Mouse (Mus musculus) lung, postnatal 36 days (tissue): ENCODE measurements at regions not wholly inside any gene's neighbourhood (a gene's known extent, or its start where the extent isn't known, plus 50 kb on each side); places are given as distances from the start of the nearest gene placed in this dataset.

Source experiments
- DNase-seq: peaks from one replicate; pipeline ENCODE4 v3.0.0; 2022; ENCODE audit warnings: mixed read lengths

DNA sequence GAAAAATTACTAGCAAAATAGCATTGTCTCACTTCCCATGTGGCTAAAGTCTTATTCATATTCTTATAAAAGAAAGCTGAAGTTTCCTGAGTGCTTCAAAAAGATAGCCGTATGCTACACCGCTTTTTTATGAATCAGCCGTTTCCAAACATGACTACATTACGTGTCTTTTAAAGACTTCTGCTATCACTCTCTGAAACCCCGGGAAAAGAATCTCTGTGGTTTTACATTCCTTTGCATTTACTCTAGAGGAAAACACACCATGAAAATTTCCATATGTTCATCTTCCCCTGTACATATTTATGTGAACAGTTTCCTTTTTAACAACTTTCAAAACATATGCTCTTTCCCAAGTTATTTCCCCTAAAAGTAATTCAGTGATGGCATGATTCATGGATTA is 882.3 kb downstream of the Gsdmc2 start:
- DNase-seq, result no peak

DNA sequence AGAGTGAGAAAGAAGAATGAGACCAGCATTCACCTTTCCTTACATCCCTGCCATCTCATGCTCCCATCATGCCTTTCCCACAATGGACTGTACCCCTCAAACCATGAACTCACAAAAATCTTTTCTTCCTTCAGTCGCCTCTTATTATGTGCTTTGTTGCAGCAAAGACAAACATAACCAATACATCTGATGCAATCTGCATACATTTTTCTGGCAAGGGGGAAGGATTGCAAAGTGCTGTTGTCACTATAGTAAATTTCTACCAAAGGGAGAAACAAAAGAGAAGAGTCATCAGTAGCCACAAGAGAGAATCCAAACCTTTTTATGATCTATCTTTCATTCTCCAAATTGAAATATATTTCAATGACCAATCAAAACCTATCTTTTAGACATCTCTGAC is 884.4 kb downstream of the Gsdmc2 start:
- DNase-seq, result no peak

GRCm38 (mm10) chr15:62958506-62959330 is 886.3 kb downstream of the Gsdmc2 start:
- DNase-seq, result no peak

DNA sequence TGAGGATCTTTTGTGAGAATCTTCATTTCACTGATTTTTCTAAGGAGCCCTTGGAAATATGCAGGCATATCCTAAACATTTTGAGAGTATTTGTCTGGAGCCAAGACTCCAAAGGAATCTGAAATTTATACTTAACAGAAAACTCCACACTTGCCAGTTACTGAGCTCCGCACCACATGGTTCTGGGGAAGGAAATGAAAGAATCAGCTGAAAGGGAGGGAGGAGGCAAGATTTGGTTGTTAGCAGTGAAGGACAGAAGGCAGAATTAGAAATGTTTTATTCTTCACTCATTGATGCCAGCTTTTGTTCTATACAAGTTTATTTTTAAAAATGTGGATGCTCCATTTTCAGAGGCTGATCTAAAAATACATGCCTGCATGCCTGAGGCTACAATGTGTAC is 890.1 kb downstream of the Gsdmc2 start:
- DNase-seq, result no peak

GRCm38 (mm10) chr15:62954322-62954820 is 890.6 kb downstream of the Gsdmc2 start:
- no peak for DNase-seq

- DNase-seq, result no peak
These were observed 891.6 kb downstream of the Gsdmc2 start for GRCm38 (mm10) chr15:62953215-62953941.

- DNase-seq, result no peak
These were observed 892.3 kb downstream of the Gsdmc2 start for GRCm38 (mm10) chr15:62952487-62953214.

GRCm38 (mm10) chr15:62939416-62939815 is 905.6 kb downstream of the Gsdmc2 start:
- DNase-seq, result no peak

DNA sequence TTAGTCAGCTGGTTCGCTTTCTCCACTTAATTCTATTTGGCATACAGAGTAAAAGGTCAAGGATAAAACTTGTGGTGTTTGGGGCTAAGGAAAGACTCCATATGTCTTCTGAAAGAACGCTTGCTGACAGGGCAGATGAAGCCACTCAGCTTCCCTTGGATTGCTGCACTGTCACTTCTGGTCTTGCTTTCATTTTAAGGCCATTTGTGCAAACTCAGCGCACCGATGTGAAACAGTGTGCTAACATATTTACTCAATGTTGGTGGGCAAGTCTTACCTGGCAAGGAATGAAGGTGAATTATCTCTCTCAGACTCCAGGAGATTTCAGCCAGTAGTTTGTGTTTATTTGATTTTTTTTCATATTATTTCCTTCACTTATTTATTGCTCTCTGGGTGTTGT is 907.2 kb downstream of the Gsdmc2 start:
- DNase-seq, result no peak

DNA sequence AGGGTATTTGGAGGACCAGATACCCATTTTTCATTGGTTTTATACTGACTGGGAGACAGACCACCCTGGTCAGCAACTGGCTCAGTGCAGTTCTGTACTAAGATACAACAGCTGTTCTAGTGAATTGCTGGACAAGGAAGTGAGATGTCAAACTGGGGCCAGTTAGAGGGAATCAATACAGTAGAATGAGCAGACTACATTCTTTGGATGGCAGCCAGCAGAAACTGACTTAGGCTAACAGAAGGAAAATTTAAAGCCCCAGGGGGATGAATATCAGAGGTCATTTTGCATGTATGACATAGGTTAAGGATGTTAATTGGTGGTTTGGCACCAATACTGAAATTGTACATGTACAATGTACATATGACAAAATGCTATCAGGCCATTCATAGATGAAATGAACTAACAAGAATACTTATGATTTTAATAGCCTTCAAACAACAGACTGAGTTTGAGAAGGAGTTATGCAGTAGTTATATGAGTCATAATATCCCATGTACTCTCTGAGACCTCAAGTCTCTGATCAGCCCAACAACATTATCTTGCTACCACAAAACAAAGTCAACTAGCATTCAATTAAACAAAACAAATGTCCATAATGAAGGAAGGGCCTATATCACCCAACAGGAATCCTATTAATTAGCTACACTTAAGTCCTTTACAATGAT is 910.3 kb downstream of the Gsdmc2 start:
- peak; percentile 5 for DNase-seq

DNA sequence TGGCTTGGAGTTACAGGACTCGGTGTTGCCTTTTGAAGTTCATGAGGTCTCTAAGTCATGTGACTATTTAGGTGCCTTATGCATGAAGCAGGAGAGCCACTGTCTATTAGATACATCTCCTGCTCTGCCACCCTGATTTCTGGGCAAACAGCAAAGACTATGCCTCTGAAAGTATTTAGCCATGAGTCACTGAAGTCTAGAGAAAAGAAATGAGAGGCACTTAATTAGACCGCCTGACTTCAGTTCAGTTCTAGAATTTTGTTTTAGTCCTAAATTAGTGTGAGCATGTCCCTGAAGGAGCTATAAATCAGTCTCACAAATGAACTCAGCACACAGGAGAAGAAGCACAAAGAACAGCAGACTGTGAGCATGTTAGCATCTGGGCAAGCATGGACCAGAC is 924.5 kb downstream of the Gsdmc2 start:
- DNase-seq, result no peak

DNA sequence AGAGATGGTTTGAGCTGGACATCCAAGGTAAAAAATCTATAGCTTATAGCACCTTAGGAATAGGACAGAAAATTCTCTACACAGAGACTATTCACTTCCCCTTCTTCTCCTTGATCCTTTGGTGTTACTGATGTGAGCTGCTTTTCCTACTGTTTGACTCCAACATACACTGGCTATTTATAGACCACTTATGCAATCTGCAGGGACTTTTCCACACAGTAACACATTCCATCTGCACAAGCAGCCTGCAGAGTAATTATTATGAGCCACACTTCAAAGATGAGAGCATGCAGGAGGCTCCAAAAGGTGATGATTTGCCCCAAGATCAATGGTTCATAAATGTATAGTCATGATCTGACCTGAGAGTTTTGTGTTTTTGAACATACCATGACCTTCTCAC is 925.7 kb downstream of the Gsdmc2 start:
- peak; percentile 10 for DNase-seq

- no peak for DNase-seq
These were observed 936.6 kb downstream of the Gsdmc2 start for GRCm38 (mm10) chr15:62908379-62908778.

DNA sequence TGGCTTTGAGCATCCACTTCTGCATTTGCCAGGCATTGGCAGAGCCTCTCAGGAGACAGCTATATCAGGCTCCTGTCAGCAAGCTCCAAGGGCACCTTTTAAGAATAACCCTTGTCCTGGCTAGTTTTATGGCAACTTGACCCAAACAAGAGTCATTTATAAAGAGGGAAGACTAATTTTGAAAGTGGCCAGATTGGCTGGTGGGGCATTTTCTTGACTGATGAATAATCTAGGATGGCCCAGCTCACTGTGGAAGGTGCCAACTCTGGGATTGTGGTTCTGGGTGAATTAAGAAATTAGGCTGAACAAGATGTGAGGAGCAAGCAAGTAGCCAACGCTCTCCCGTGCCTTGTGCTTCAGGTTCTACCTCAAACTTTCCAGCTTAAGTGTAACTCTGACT is 937.8 kb downstream of the Gsdmc2 start:
- DNase-seq, result no peak

DNA sequence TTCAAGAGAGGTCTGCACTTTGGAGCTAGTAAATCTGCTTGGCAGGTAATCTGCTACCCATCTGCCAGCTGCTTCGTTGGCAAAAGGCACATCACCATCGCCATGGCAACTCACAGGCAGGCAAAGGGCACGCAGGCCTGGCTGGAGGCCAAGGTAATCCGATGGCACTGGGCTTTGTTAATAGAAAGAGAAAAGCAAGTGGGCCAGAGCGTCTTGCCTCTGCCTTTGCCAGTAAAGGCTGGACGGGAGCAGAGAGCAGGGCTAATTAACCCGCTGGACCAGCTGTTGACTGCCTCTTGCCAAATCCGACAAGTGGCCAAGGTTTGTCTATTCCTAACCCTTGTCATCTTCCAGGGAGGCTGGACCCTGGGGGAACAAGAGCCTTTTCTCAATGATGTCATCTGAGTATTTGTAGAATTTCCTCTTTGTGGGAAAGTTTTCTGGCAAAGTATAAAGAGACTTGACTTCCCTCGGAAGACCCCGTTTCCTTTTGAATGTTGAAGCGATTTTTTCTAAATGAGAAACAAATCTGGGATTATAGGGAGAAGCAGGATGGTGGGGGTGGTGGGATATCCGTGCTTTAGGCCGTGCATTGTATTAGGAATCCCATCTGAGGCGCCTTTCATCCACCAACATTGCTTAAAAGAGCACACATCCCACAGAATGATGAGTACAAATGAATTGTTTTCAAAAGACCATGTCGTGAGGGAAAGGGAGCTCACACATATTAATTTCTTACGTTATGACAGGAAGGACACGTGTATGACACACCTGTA is 941.7 kb downstream of the Gsdmc2 start:
- DNase-seq, result peak; percentile 51

GRCm38 (mm10) chr15:62901955-62902354 is 943.0 kb downstream of the Gsdmc2 start:
- no peak for DNase-seq

GRCm38 (mm10) chr15:62889798-62890197 is 955.2 kb downstream of the Gsdmc2 start:
- no peak for DNase-seq

DNA sequence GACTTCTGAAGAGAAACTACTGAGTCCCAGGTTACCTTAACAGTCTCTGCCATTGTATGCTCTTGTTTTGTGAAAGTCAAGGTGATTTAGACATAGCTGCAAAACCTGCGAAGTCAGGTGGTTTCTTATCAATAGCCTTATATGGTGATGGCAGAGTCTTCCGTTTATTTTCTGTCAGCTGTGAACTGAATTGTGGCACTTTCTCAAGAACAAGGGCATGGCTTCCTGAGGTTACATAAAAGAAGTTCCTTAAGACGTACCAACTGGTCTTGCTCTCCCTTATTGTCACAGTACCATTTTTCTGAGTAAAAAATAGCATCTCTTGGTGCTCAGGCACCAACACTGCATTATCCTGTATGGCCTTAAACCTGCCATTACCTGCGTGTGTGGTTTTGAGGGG is 959.6 kb downstream of the Gsdmc2 start:
- DNase-seq, result no peak

DNA sequence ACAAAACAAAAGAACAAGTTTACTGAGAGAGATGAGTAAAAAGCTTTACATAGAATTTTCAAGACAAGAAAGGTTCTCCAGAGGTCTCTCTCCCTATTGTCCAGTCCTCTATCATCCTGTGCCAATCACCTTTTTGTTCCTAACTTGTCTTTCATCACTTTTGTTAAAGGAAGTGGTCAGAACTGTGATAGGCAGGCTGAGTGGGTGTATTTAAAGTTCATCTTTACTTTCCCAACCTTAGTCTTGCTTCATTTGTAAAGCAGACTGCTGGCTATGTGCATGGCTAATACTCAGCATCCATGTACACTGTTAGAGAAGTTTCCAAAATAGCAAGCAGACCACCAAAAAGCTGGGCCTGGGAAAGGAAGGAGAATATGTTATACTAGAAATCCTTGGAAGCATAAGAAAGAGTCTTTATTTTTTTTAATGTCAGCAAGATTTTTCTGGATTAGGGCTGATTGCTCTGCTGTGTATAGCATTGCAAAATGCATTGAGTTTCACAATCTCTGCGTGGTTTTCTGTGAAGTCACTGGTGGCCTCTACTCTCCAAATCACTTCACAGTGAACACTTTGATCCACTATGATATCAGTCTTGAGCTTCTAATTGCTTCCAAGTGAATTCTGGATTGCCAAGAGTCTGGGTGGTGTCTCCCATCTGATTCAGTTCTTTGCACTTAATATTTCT is 973.8 kb downstream of the Gsdmc2 start:
- peak; percentile 16 for DNase-seq

DNA sequence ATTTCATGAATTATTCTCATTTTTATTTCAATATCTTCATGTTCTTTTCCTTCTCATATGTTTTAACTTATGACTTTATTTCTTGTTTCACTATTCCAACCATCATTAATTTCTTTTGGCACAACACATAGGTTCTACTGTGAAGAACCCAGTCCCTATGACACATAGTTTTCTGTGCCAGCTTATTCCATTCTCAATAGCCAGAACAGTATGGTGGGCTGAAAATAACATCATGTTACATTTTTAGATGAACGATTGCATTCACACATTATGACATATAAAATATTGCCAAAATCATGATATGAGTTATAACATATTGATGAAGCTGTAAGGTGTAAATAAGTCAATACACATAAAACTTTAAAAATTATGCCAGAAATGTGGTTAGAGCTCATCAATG is 982.4 kb downstream of the Gsdmc2 start:
- no peak for DNase-seq

GRCm38 (mm10) chr15:62861422-62861821 is 983.6 kb downstream of the Gsdmc2 start:
- DNase-seq, result no peak
